Mouse (Mus musculus): Measurements from ENCODE around the gene Hic1. TPM values are rescaled to one million over a fixed set of nuclear protein-coding genes. Genes with fewer than 3 reads are reported as not detected.

The Hic1 gene
- 4.0 and 11.0 TPM in 2 replicates for polyA plus RNA-seq (2012; ENCODE audit: low replicate concordance)

DNA sequence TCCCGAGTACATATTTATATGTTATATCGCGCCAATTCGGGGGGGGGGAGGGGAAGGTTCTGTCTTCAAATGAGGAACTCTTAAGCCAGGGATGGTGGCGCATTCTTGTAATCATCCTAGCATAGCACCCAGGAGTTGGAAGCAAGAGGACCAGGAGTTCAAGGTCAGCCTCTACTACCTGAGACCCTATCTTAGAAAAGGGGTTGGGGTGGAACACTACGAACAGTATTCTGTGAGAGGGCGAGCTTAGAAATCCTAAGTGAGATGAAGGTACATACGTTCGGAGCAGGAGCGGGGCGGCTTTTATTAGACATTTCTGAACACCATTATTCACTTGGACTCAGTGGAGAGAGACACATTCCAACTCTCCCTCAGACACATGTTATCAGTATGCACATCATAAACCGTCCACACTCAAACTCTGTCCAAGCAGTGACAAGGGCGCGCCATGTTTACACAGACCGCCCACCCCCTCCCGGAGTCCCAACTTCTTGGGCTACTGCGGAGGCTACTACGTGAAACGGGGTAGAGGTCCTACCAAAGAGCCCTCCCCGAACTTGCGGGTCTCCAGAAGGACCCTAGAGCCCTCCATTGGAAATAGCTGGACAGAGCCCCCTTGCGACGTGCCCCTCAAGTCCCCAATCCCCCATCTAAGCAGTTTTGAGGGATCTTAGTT, at the start of gene Hic1:
Gene Hic1 (minus strand): TSS at position 115 of the 676 bp plus-strand sequence.

DNA sequence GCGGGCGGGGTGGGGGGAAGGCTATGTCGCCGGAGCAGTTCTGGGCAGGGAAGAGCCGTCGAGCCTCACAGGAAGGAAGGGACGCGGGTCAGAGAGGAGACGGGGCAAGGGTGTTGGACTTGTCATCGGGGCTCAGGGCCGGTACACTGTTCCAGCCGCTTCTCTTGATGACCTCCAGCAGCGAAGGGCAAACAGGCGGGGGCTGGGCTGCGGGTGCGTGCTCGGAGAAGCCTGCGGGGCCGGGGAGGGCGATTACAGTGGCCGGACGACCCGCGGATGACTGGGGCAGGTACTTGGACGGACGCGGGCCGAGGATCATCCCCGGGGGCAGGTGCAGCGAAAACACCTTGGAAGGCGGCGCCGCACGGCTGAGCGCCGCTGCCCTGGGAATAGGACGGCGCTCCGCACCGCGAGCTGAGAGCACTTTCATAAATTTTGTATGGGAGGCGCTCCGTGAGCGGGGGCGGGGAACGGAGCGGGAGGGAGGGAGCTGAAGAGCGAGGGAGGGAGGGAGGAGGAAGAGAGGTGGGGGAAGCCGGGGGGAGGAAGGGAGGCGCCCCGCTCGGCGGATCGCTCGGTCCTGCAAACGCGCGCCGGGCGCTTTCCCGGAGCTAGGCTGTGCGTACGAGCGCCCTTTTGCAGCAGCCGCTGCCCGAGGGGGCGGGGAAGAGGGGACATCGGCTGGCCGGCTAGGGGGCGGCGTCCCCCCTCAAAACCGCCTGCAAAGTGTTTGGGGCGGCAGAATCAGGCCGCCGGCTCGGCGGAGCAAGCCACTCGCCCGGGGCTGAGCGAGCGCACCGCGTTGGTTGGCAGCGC, 24.1 kb upstream of the Hic1 start, which contains the start of gene Rtn4rl1:
Gene Rtn4rl1 (plus strand): TSS at position 528 of the 816 bp plus-strand sequence.

DNA sequence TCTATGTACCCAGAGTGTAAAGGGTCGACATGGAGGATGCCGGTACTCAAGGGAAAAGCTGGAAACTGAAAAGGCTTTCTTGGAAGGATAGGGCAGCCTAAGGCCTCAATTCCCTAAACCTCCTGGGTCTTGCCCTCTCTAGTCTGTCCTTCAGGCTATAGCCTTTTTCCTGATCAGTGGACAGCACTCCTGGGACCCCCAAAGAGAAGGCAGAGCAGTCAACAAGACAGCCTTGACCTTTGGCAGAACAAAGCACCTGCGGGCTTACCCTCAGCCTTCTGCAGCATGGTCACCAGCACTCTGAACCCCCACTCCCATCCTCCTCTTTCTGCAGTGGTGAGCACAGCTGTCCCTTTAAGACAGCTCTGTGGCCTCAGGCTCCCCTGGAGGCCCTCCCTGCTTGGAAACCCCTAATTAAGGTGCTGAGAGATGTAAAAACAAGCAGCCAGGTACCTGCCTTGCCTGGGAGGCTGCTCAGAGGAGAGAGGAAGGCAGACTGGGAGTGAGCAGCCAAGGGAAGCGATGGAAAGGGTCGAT, 21.7 kb upstream of the Hic1 start, which contains the start of gene Dph1:
Gene Dph1 (minus strand): TSS at position 337 of the 537 bp plus-strand sequence.

DNA sequence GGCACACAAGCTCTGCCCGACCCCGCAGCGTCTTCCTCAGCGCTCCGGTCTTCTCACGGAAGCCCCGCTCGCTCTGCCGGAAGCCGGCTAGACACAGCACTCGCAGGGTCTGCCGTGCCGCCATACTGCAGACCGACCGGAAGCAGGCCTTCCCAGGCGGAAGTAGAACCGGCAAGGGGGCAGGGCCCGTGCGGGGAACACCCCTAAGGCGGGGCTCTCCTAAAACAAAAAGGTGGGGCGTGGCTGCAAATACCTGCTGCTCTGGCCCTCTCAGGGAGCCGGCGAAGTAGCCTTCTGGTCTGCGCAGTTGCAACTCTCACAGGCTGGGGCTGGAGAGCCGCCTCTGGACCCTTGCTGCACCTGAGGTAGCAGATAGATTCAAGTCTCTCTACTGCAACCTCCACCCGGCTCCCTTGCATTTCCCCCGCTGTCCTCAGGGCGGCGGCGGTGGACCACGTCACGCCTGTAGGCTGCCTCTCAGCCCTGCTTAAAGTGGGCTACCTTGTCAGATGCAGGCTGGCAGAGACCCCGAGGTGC, 9.4 kb upstream of the Hic1 start, which contains the start of gene Ovca2:
Gene Ovca2 (minus strand): TSS at position 164 of the 537 bp plus-strand sequence.

Other genes with a start within 250 kb of the Hic1 start
- gene Smg6, start 243.7 kb downstream of the Hic1 start, polyA plus RNA-seq (2012; ENCODE audit: low replicate concordance), result 58.5 and 87.1 TPM in 2 replicates
- 1.3 and 2.4 TPM in 2 replicates for gene Srr, start 243.6 kb downstream of the Hic1 start, polyA plus RNA-seq (2012; ENCODE audit: low replicate concordance)
- 1.9 and 2.7 TPM in 2 replicates for gene Ovca2, start 9.3 kb upstream of the Hic1 start, polyA plus RNA-seq (2012; ENCODE audit: low replicate concordance)
- gene Dph1, start 21.7 kb upstream of the Hic1 start, polyA plus RNA-seq (2012; ENCODE audit: low replicate concordance), result 26.1 and 56.2 TPM in 2 replicates
- gene Rtn4rl1, start 24.3 kb upstream of the Hic1 start, polyA plus RNA-seq (2012; ENCODE audit: low replicate concordance), result 6.4 and 9.3 TPM in 2 replicates
- gene Rpa1, start 178.8 kb upstream of the Hic1 start, polyA plus RNA-seq (2012; ENCODE audit: low replicate concordance), result 37.8 and 66.8 TPM in 2 replicates
- gene Smyd4, start 178.9 kb upstream of the Hic1 start, polyA plus RNA-seq (2012; ENCODE audit: low replicate concordance), result 1.7 and 1.8 TPM in 2 replicates

Data from hematopoietic multipotent progenitor cell, adult 10-12 weeks (in vitro differentiated cells).